Mouse (Mus musculus): ENCODE results near the gene Irf2bpl. TPM values are rescaled to one million over a fixed set of nuclear protein-coding genes. Genes with fewer than 3 reads are reported as not detected.
A peak's percentile ranks its signal among the peaks of the same experiment; 100 is the strongest.

The Irf2bpl gene
- polyA plus RNA-seq, 1 experiment from 2014 or later, result 47.6 TPM

DNA sequence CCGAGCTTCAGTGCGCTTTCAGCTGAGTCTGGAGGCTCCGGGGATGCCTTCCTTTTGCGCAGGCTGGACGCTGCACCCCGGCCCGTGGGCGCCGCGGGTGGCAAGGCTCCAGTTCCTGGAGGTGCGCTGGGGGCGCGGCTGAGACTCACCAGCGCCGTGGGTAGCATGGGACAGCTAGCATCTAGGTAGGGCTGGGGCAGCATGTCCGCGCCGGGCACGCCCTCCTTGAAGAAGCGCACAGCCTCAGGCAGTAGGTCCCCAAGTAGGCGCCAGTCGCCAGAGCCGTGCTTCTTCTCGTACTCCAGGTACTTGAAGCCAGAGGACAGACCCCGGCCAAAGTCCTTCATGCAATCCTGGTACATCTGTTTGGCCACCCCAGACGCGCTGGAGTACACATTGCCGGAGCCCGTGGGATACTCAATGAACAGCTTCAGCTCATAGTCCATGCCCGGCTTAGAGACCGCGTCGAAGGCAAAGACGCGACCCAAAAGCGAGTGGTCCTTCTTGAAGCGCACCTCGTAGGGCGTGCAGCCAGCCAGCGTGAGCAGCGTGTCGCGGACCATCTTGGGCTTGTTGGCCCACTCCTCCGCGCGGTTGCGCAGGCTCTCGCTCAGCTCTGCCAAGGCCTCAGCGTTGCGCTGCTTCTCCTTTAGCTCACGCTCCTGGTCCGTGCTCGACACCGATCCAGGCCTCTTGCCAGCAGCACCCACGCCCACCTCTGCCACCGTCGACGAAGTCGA lies 2.1 kb downstream of the Irf2bpl start:
- peak overlapping the region; percentile 99 for H3K27ac ChIP-seq (ENCODE audit: low read depth, low read length)
- under 1% methylated on average over 57 of the region's 59 CpGs for WGBS
- no peaks in the 10 kb centered on the region for H3K9me3 ChIP-seq (ENCODE audit: control insufficient read depth, low read length)
- H3K4me2 ChIP-seq (ENCODE audit: low read depth, low read length), result peak overlapping the region; percentile 70
- 0 out of 2 replicates have a peak, but pooled peaks have one; percentile 18 for ATAC-seq (ENCODE audit: low read depth)
- H3K36me3 ChIP-seq (ENCODE audit: control insufficient read depth, insufficient read depth, low read length), result no peaks in the 10 kb centered on the region
- H3K27me3 ChIP-seq (ENCODE audit: control insufficient read depth, insufficient read depth, low read length), result peaks cover 4% of the 10 kb centered on the region; the same call in 1 of the 2 replicates
- H3K9ac ChIP-seq (replicated peaks; ENCODE audit: low read depth, low read length), result peak overlapping the region; percentile 100
- H3K4me3 ChIP-seq (ENCODE audit: low read depth, low read length), result peak overlapping the region; percentile 95
- H3K4me1 ChIP-seq (ENCODE audit: control insufficient read depth, insufficient read depth, low read length), result peaks cover 33% of the 10 kb centered on the region

DNA sequence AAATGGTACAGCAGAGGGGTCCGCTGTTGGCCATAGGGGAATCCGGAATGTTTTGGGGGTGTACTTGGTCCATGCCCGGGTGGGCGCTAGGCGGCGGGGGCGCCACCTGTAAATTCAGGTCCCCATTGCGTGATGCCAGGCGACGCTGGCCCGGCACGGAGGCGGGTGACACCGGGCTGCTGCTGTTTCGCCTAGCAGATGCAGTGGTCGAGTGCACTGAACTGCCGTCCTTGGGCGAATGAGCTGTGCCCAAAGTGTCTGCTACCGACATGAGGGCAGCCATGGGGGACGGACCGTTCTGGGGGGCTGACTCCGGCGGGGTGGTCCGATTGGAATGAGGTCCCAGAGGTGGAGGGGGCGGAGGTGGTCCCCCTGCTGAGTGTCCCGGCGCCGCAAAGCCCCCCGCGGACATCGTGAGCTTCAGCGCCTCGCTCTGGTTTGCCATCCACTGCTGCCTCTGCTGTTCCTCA lies 2.8 kb downstream of the Irf2bpl start:
- H3K9ac ChIP-seq (replicated peaks; ENCODE audit: low read depth, low read length), result peak overlapping the region; percentile 100
- peak overlapping the region; percentile 99 for H3K27ac ChIP-seq (ENCODE audit: low read depth, low read length)
- peak overlapping the region; percentile 70 for H3K4me2 ChIP-seq (ENCODE audit: low read depth, low read length)
- no peaks in the 10 kb centered on the region for H3K9me3 ChIP-seq (ENCODE audit: control insufficient read depth, low read length)
- peak overlapping the region; percentile 95 for H3K4me3 ChIP-seq (ENCODE audit: low read depth, low read length)
- peaks cover 4% of the 10 kb centered on the region; the same call in 1 of the 2 replicates for H3K27me3 ChIP-seq (ENCODE audit: control insufficient read depth, insufficient read depth, low read length)
- WGBS, result 6% methylated on average over 31 of the region's 33 CpGs
- no peak for ATAC-seq (ENCODE audit: low read depth)
- no peaks in the 10 kb centered on the region for H3K36me3 ChIP-seq (ENCODE audit: control insufficient read depth, insufficient read depth, low read length)
- peaks cover 33% of the 10 kb centered on the region for H3K4me1 ChIP-seq (ENCODE audit: control insufficient read depth, insufficient read depth, low read length)

DNA sequence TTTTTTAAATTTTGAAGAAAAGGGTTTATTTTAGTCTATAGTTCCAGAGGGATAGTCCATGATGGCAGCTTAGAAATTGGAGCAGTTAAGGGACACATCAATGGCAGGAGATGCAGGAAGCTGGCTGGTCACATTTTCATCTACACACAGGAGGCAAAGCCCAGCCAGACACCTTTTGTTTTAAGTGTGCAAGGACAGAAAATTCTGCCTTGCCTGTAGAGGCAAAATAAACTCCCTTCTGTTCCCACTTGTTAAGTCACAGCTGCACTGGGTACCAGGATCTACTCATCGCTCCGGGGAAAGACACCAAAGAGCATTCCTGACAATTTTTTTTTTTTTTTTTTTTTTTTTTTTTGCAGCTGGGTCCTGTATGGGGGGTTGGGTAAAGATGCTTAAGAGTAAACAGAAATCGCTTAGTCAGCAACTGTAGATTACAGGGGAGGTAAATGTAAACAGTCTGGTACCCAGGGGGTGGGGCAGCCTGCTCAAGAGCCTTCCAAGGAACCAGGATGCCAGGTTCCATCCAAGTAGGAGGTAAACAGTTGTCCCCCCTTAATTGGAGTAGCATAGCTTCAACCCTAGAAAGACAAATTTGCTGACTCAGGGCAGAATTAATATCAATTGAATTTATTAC lies 4.4 kb downstream of the Irf2bpl start:
- no peak for ATAC-seq (ENCODE audit: low read depth)
- no peaks in the 10 kb centered on the region for H3K36me3 ChIP-seq (ENCODE audit: control insufficient read depth, insufficient read depth, low read length)
- peak overlapping the region; percentile 26 for H3K4me3 ChIP-seq (ENCODE audit: low read depth, low read length)
- peak overlapping the region; percentile 64 for H3K4me2 ChIP-seq (ENCODE audit: low read depth, low read length)
- WGBS, result 48% methylated on average over 3 of the region's 3 CpGs
- no peak overlapping the region for H3K27ac ChIP-seq (ENCODE audit: low read depth, low read length)
- peak overlapping the region; percentile 28; the same call in 1 of the 2 replicates for H3K9ac ChIP-seq (replicated peaks; ENCODE audit: low read depth, low read length)
- H3K27me3 ChIP-seq (ENCODE audit: control insufficient read depth, insufficient read depth, low read length), result peaks cover 4% of the 10 kb centered on the region; the same call in 1 of the 2 replicates
- H3K9me3 ChIP-seq (ENCODE audit: control insufficient read depth, low read length), result no peaks in the 10 kb centered on the region
- H3K4me1 ChIP-seq (ENCODE audit: control insufficient read depth, insufficient read depth, low read length), result peaks cover 22% of the 10 kb centered on the region

DNA sequence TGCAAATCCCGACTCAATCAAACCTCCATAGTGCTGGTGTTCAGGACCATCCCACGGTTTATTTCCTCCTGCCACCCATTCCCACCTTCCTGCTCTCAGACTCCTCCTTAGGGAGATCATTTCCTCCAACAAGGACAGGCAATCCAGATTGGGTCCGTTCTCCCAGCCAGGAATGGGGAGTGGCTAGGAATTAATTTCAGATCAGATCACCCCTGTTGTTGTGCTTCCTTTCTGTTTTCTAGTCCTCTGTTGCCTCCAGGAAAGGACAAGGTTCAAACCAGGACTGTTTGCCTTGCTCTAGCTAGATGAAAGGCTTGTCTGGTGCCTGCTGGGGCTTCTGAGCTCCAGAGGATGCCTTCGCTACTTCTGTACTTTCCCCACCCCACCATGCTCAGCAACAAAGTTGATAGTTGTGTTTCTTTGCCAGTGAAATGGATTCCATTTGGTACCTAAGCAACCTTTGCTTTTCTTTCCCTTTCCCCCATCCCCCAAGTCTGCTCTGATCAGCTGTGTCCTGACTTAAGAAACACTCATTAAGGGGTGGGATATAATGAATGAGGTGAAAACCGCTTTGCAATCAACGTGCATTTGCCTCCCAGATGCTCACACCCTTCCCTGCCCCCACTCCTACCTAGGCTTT lies 5.0 kb downstream of the Irf2bpl start:
- Histone ChIP-seq H3K4me2 (ENCODE audit: low read depth, low read length) (peak overlapping the region; percentile 64), H3K9ac (replicated peaks; ENCODE audit: low read depth, low read length) (no peak overlapping the region), H3K27me3 (ENCODE audit: control insufficient read depth, insufficient read depth, low read length) (peaks cover 4% of the 10 kb centered on the region; the same call in 1 of the 2 replicates), H3K4me1 (ENCODE audit: control insufficient read depth, insufficient read depth, low read length) (peaks cover 19% of the 10 kb centered on the region), H3K9me3 (ENCODE audit: control insufficient read depth, low read length) (no peaks in the 10 kb centered on the region), H3K27ac (ENCODE audit: low read depth, low read length) (peak overlapping the region; percentile 69; the same call in 1 of the 2 replicates), H3K36me3 (ENCODE audit: control insufficient read depth, insufficient read depth, low read length) (no peaks in the 10 kb centered on the region), H3K4me3 (ENCODE audit: low read depth, low read length) (peak overlapping the region; percentile 0)
- 46% methylated on average over 6 of the region's 6 CpGs for WGBS
- ATAC-seq (ENCODE audit: low read depth), result no peak

DNA sequence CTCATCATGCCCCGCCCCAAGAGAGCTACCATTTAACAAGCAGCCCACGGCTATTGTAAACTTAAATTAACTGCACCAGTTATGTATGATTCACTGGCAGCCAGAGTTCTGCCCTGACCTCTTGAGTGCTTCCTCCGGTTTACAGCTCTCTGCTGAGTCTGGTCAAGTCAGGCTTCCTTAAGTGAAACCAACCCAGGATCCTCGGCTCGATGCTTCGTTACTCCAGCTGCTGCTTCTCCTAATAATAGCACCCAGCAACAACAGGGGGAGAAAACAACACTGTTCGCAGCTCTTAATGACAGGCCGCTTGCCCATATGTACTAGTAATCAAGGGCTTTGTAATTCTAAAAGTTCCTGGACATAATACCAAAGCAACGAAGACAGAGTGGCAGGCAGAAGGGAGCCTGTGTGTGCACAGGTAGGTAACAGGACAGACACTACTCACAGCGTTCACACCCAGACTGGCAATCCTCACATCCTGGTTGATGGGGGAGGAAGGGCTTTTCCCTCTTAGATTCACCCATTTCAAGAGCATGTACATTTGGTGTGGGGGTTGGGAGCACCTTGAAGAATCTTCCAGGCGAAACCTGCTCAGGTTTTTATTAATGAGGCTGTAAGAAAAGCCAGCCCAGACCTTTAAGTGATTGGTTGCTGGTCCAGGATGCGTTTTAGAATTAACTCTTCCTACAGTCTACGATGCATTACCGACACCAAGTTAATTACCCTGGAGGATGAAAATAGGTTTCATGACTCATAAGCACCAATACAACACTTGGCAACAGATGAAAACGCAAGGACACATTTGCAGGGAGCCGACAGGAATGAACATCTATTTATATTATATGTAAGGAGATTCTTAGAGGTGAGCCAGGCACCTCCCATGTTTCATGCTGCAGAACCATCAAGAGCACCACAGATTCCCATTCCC lies 5.9 kb downstream of the Irf2bpl start:
- H3K9me3 ChIP-seq (ENCODE audit: control insufficient read depth, low read length), result no peaks in the 10 kb centered on the region
- peak overlapping the region; percentile 0; the same call in 1 of the 2 replicates for H3K4me3 ChIP-seq (ENCODE audit: low read depth, low read length)
- 35% methylated on average over 16 of the region's 16 CpGs for WGBS
- peak overlapping the region; percentile 69 for H3K27ac ChIP-seq (ENCODE audit: low read depth, low read length)
- H3K36me3 ChIP-seq (ENCODE audit: control insufficient read depth, insufficient read depth, low read length), result no peaks in the 10 kb centered on the region
- H3K4me2 ChIP-seq (ENCODE audit: low read depth, low read length), result peak overlapping the region; percentile 64
- no peak overlapping the region for H3K9ac ChIP-seq (replicated peaks; ENCODE audit: low read depth, low read length)
- H3K4me1 ChIP-seq (ENCODE audit: control insufficient read depth, insufficient read depth, low read length), result peaks cover 19% of the 10 kb centered on the region
- peaks cover 2% of the 10 kb centered on the region; the same call in 1 of the 2 replicates for H3K27me3 ChIP-seq (ENCODE audit: control insufficient read depth, insufficient read depth, low read length)
- ATAC-seq (ENCODE audit: low read depth), result no peak

DNA sequence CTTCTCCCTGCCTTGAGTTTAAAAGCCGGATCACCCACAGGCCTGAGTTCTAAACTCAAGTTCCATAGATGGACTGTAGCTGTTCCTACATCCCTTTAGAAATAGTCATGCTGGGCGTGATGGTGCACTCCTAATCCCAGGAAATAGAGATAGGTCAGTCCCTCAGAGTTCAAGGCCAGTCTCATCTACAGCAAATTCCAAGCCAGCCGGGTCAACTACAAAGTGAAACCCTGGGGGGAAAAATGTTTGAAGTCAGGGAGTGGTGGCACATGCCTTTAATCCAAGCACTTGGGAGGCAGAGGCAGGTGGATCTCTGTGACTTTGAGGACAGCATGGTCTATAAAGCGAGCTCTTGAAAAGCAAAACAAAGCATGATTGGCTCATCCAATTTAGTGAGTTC lies 7.6 kb downstream of the Irf2bpl start:
- no peak overlapping the region for H3K27ac ChIP-seq (ENCODE audit: low read depth, low read length)
- no peak for ATAC-seq (ENCODE audit: low read depth)
- H3K27me3 ChIP-seq (ENCODE audit: control insufficient read depth, insufficient read depth, low read length), result no peaks in the 10 kb centered on the region
- WGBS, result 91% methylated on average over 4 of the region's 4 CpGs
- no peak overlapping the region for H3K4me3 ChIP-seq (ENCODE audit: low read depth, low read length)
- no peak overlapping the region for H3K9ac ChIP-seq (replicated peaks; ENCODE audit: low read depth, low read length)
- H3K4me2 ChIP-seq (ENCODE audit: low read depth, low read length), result no peak overlapping the region
- no peaks in the 10 kb centered on the region for H3K36me3 ChIP-seq (ENCODE audit: control insufficient read depth, insufficient read depth, low read length)
- no peaks in the 10 kb centered on the region for H3K9me3 ChIP-seq (ENCODE audit: control insufficient read depth, low read length)
- peaks cover 19% of the 10 kb centered on the region for H3K4me1 ChIP-seq (ENCODE audit: control insufficient read depth, insufficient read depth, low read length)

DNA sequence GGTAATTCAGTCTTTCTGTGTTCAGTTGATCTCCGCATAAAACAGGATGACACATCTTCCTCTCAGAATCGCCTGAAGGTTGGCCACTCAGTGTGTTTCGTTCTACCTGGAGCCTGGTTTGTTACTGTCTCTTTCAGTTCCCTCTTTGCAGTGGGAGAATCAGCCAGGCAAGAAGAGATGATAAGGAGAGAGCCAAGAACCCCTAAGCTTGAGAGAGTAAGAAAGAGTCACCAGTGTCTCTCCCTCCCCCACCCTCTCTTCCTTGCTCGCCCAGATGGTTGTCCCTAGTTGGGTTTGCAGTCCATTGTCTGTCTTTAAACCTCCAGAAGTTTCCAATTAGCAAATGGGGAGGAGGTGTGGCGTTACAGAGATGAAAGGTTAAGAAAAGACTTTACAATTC lies 8.5 kb downstream of the Irf2bpl start:
- 73% methylated on average over 5 of the region's 5 CpGs for WGBS
- ATAC-seq (ENCODE audit: low read depth), result no peak
- Histone ChIP-seq H3K4me3 (ENCODE audit: low read depth, low read length) (no peak overlapping the region), H3K27me3 (ENCODE audit: control insufficient read depth, insufficient read depth, low read length) (no peaks in the 10 kb centered on the region), H3K36me3 (ENCODE audit: control insufficient read depth, insufficient read depth, low read length) (no peaks in the 10 kb centered on the region), H3K4me2 (ENCODE audit: low read depth, low read length) (no peak overlapping the region), H3K9ac (replicated peaks; ENCODE audit: low read depth, low read length) (no peak overlapping the region), H3K27ac (ENCODE audit: low read depth, low read length) (no peak overlapping the region), H3K9me3 (ENCODE audit: control insufficient read depth, low read length) (no peaks in the 10 kb centered on the region), H3K4me1 (ENCODE audit: control insufficient read depth, insufficient read depth, low read length) (peaks cover 19% of the 10 kb centered on the region)

DNA sequence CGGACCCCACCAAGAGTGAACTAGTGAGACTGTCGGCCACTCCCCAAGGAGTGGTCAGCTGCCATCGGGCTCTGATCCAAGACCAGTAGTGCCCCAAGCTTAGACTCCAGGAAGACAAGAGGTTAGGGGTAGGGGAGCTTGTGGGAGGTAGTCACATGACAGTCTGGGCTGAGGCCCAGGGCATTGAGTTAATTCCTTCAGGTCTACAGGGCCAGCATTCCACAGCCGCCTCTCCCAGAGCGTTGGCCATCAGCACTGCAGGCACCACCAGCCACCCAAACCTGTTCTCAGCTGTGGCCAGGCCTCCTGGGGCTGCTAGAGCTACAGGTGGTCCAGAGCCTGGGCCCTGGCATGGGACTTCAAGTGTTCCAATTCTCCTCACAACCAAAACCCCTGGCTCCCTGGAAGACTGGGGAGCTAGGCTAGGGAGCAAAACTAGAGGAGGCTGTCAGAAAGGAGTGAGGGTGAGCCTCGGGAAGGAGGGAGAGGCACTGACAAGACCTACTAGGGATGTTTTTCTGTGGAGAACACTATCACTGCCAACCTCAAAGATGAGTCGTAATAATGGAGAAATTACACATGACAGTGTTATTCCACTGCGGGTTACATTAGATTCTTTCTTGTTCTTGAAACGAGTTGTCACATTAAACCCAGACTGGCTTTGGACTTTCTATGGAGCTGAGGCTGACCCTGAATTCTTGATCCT lies 12.1 kb downstream of the Irf2bpl start:
- H3K4me3 ChIP-seq (ENCODE audit: low read depth, low read length), result no peak overlapping the region
- H3K4me1 ChIP-seq (ENCODE audit: control insufficient read depth, insufficient read depth, low read length), result no peaks in the 10 kb centered on the region
- 71% methylated on average over 9 of the region's 9 CpGs for WGBS
- H3K36me3 ChIP-seq (ENCODE audit: control insufficient read depth, insufficient read depth, low read length), result no peaks in the 10 kb centered on the region
- H3K27me3 ChIP-seq (ENCODE audit: control insufficient read depth, insufficient read depth, low read length), result no peaks in the 10 kb centered on the region
- ATAC-seq (ENCODE audit: low read depth), result no peak
- no peak overlapping the region for H3K27ac ChIP-seq (ENCODE audit: low read depth, low read length)
- H3K4me2 ChIP-seq (ENCODE audit: low read depth, low read length), result no peak overlapping the region
- no peak overlapping the region for H3K9ac ChIP-seq (replicated peaks; ENCODE audit: low read depth, low read length)
- H3K9me3 ChIP-seq (ENCODE audit: control insufficient read depth, low read length), result no peaks in the 10 kb centered on the region

Data from neural tube, embryonic 14.5 days (tissue).